Mouse (Mus musculus): ENCODE data around the gene Patz1. TPM values are rescaled to one million over a fixed set of nuclear protein-coding genes. Genes with fewer than 3 reads are reported as not detected.

Gene Patz1
- total RNA-seq, 2 experiments from 2014 or later = 8.3 to 19.4 TPM

DNA sequence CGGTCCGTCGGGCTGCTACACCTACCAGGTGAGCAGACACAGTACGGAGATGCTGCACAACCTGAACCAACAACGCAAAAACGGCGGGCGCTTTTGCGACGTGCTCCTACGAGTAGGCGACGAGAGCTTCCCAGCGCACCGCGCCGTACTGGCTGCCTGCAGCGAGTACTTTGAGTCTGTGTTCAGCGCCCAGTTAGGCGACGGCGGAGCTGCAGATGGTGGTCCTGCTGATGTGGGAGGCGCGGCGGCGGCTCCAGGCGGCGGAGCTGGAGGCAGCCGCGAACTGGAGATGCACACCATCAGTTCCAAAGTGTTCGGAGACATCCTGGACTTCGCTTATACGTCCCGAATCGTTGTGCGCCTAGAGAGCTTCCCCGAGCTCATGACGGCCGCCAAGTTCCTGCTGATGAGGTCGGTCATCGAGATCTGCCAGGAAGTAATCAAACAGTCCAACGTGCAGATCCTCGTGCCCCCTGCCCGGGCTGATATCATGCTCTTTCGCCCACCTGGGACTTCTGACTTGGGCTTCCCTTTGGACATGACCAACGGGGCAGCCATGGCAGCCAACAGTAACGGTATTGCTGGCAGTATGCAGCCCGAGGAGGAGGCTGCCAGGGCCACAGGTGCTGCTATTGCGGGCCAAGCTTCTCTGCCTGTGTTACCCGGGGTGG, 2.1 kb downstream of the Patz1 start:
- peak in 1 of 2 experiments; percentile 46 for DNase-seq
- intact Hi-C loops (cut with DNase I) = no loop called here

DNA sequence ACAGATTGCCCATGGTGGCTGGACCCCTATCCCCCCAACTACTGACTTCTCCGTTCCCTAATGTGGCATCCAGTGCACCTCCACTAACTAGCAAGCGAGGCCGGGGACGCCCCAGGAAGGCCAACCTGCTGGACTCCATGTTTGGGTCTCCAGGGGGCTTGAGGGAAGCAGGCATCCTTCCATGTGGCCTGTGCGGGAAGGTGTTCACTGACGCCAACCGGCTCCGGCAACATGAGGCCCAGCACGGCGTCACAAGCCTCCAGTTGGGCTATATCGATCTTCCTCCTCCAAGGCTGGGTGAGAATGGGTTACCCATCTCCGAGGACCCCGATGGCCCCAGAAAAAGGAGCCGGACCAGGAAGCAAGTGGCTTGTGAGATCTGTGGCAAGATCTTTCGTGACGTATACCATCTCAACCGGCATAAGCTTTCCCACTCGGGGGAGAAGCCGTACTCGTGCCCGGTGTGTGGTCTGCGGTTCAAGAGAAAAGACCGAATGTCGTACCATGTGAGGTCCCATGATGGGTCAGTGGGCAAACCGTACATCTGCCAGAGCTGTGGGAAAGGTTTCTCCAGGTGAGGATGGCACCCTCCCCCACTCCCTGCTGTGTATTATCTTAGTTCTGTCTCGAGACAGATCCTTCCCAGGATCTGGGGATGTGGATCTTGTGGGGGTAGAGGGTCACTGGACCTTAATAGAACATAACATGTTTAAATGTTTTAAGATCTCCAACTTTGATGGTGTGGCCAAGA, 2.8 kb downstream of the Patz1 start:
- intact Hi-C loops (cut with DNase I) = no loop called here

DNA sequence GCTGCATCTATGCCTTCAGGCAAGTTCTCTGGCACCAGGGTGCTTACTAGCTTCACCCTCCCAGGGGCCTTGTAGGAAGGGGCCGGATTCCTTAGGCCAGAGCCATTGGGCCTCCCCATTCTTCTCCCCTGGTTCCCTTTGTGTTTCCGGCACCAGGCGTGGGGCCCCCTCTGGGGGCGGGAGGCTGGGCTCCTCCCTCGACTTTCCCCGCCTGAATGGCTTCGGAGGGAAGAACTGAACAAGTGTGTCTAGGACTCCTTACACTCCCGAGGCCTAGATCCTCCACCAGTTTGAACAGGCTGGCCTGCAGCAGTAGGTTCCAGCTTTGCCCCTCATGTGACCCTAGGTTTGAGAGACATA, 3.4 kb downstream of the Patz1 start:
- no peak for DNase-seq
- intact Hi-C loops (cut with DNase I) = no loop called here

More for the DNA sequence above, 2.8 kb downstream of the Patz1 start:
- DNase-seq = no peak

DNA sequence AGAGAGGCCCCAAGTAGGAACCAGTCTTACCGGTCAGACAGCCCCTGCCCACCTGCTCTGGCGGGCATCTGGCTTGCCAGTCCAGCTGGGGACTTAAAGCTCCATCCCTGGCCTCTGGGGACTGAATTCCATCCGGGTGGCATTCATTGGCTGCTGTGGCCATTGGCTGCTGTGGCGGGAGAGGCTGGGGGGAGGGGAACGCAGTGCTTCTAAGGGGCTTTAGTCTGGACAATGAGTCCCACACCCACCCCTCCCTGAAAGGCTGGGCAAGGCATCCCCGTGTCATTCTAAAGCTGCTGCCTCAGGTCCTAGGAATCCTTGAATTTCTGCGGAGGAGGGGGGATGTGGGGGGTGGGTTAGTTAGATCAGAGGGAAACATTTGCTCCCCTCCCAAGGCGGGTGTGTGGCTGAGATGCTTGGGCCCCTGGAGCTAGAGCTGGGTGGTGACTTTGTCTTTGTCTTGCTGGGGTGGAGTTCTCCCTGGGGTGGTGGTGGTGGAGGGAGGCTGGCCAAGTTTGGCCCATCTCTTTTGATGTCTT, 4.1 kb downstream of the Patz1 start:
- no peak for DNase-seq
- intact Hi-C loops (cut with DNase I) = no loop called here

DNA sequence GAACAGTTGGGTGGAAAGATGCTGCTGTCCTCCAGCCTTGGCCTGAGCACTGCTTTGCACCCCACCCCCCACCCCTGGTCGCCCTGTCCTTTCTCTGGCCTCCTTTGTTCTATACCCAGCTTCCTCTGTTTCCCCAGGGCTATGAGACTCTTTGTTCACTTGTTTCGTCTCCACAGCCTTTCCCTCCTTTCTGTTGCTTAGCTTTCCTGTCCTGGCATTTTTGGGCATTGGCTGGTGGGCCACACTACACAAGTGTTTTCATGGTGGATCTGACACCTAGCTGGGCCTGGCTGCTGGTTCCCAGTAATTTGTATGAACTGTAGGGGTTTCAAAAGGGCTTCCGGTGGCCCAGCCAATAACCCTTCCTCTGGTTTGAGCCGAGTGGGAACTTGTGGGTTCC, 4.7 kb downstream of the Patz1 start:
- intact Hi-C loops (cut with DNase I) = no loop called here
- no peak for DNase-seq

DNA sequence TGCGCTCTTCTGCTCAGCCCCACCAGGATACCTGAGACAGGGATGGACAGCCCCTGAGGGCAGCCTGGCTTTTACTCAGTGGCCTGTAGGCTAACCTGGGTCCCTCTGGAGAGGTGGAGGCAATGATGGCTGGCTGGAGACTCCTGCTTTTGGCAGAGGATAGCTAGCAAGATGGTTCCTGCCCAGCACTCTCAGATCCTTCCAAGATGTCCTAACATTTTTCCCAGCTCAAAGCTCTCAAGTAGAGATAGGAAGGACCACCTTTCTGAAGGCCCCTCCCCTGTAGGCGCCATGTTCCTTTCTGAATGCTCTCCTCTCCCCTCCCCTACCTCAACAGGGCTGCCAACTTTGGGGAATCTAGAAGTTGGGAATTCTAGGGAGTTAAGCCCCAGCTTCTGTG, 6.0 kb downstream of the Patz1 start:
- no peak for DNase-seq
- intact Hi-C loops (cut with DNase I) = no loop called here

DNA sequence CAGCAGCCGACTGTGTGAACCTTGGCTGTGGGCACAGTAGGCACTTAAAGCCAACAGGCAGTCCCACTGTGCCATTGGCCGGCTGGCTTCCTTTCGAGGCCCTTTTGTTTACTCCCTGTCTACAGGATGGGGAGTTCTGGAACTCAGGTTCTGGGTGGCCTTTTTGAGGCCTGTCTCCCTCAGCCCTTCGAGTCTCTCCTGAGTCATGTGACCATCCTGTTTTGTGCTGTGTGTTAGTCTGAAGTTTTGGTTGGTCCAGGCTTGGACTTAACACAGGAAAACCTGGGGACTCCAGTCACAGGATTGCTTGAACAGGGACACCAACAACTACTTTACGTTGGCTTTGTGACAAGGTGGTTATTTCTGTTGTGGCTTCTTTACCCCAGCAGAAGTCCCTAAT, 7.4 kb downstream of the Patz1 start:
- intact Hi-C loops (cut with DNase I) = no loop called here
- DNase-seq = no peak

DNA sequence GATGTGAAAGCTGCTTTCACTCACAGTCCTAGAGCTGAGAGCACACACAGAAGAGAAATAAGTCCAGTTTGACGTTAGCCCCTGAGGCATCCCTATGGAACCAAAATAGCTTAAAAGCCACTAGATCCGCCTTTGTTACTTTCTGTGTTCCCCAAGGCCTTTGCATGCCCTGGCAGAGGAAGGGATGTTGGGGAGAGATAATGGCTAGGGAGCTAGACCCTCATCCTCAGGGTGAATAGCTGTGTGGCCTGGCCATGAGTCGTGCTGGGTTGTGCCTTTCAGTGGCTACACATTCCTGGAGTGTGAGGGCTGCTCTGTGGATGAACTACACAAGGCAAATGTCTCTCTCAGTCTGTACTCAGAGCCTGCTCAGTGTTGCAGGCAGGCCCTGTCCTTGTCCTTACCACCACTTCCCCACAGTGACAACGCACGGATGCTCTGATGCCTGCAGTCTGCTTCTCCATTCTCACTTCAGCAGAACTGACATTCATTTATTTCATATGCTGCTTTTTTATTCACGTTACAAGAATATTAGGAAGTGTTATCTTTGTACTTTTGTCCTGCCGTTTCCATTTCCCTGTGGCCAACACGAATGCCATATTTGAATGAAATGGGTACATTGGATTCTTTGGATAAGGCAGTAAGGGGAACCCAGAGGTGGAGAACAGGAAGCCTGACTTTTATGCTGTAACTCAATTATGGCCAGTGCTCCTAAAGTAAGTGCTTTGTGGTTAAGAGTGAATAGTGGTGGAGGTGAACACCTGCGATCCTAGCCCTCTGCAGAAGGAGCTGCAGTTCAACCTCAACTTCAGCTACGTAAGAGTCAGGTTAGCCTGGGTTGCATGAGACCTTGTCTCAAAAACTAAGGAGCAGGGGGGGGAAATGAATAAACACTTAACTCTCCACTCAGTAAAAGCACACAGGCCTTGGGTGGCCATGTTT, 9.5 kb downstream of the Patz1 start:
- intact Hi-C loops (cut with DNase I) = no loop called here
- DNase-seq = no peak

DNA sequence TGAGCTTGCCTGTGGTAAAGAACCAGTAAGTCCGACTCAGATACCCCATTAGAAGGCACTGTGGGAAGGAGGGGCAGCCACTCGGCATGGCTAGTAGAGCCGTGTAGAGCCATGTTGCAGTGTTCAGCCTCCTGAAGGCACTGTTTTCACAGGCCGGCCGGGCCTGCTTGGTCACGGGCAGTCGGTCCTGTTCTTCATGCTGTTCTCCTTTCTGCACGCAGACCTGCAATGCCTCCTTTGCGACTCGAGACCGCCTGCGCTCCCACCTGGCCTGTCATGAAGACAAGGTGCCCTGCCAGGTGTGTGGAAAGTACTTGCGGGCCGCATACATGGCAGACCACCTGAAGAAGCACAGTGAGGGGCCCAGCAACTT, 10.1 kb downstream of the Patz1 start:
- intact Hi-C loops (cut with DNase I) = no loop called here
- no peak for DNase-seq

DNA sequence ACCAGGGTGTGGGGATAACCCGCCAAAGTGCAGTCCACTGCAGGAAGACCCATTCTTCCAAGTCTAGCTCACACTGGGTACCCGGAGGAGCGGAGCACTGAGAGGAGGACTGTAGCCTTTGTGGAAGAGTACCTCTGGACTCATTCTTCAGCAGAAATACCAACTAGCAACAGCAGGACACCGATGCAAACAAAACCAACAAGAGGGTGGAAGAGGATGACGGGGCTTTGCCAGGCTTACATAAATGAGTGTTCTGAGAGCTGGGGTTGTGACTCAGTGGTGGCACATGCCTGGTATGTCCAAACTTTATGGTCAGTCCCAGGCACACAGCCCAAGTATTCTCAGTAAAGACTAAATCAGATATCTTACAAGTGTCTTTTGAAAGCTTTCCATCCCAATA, 12.4 kb downstream of the Patz1 start:
- DNase-seq = no peak
- intact Hi-C loops (cut with DNase I) = no loop called here

DNA sequence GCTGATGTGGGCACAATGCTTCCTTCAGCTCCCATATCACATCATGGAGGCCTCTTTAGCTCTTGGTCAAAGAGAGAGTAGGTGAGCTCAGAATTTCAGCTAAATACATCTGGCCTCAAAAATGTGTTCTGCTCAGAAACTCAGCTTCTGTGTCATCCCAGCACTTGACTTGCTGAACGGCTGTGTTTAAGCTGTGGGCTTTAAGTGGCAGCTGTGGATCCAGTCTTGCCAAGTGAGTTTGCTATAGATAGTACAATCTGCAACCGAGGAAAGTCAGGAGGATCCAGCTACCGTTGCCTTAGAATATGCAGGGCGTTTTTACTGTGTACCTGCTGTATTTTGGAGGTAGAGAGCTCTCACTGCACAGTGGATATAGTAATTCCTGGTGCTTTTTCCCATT, 13.7 kb downstream of the Patz1 start:
- intact Hi-C loops (cut with DNase I) = no loop called here
- no peak for DNase-seq

DNA sequence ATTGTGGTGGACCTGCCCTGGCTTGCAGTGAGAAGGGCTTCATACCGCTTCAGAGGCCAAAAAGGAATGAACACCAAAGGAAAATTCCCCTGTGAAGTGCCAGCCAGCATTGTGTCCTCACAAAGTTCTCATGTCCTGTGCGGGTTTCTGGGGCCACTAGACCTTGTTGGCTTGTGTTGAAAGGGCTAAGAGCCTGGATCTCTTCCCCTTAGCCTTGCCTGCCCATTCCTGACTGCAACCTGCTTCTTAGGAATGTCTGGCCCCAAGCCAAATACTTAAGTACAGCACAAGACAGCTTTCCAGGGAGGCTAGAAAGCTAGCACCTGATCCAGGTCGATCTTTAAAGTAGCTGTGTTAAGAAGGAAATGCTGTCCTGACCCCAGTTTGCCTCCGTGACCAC, 14.1 kb downstream of the Patz1 start:
- no peak for DNase-seq
- intact Hi-C loops (cut with DNase I) = no loop called here

DNA sequence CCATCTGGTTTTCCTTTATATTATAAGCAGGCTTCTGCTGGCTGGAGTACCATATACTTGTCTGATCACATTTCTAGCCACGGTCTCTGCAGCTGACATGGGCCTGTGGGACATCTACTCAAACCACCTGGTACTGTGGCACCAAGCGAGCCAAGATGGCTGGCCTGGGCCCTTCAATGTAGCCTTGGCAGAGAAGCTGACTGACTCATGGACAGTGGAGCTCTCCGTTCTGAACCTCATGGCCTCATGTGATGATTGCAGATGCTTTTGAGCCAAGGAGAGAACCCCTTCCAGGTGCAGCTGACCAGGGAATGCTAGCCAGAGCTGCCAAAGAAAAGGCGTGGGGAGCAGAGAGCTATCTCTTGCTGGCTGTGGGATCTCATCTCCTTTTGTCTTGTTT, 17.1 kb downstream of the Patz1 start:
- intact Hi-C loops (cut with DNase I) = no loop called here
- no peak for DNase-seq

DNA sequence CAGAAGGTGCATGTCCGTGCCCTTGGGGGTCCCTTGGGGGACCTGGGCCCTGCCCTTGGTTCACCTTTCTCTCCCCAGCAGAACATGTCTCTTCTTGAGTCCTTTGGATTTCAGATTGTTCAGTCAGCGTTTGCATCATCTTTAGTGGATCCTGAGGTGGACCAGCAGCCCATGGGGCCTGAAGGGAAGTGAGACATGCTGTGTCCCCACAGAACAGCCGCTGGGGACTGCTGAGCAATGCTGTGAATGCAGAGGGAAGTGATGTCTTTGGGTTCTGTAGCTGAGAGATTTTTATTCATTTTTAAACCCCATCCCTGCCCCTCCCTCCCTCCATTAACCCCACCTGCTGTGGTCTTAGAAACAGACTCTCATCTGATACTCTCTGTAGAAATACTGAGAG, 19.2 kb downstream of the Patz1 start:
- intact Hi-C loops (cut with DNase I) = no loop called here
- no peak for DNase-seq

DNA sequence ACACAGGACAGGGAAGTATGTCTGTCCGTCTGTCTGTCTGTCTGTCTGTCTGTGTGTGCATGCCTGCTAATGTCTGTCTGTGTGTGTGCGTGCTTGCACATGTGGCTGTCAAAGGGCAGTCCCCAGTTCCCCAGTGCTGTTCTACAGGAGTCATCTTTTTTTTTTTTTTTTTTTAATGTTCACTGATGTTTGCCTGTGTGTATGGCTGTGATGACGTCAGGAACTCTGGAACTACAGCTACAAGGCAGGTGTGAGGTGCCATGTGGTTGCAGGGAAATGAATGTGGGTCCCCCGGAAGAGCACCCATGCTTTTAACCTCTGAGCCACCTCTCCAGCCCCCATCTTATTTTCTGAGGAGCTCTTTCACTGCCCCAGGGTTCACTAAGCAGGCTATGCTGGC, 21.2 kb downstream of the Patz1 start:
- DNase-seq = no peak
- intact Hi-C loops (cut with DNase I) = loop anchor here (5.0 kb wide), 1 partner anchor 43 kb away; the partner anchor contains the start of gene Drg1

DNA sequence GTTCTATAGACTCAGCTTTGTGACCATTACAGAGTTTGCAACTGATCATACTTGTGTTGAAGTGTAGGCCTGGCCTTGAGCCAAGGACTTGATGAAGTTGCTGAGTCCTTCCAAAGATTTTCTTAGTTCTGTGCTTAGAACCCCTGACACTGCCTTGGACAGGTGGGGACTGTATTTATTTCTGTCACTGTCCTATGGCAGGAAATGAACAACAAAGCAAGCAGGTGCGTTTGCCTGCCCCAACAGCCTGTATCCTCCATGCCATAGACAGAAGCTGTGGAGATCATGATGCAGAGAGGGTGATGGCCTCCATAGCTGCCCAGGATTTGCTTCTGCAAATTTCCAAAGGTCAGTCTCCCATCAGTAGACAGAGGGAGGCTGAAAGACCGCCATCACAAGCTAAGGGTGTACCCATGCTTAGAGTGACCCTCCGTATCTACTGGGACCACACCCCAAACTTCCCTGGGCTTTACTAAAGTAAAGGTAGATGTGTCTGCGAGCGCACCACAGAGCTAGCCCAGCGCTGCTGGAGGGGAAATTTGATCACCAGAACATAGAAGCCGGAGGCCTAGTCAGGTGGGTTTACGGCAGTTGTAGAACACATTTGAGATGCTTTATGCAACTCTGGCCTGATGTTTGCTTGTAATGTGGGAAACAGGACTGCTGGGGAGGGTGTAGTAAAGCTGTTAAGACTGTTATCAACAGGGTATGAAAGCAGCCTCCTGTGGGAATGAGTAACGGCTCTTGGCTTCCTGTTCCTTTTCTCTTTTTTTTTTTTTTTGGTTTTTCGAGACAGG, 22.3 kb downstream of the Patz1 start:
- intact Hi-C loops (cut with DNase I) = loop anchor here (5.0 kb wide), 1 partner anchor 44 kb away; the partner anchor contains the start of gene Drg1
- no peak for DNase-seq

DNA sequence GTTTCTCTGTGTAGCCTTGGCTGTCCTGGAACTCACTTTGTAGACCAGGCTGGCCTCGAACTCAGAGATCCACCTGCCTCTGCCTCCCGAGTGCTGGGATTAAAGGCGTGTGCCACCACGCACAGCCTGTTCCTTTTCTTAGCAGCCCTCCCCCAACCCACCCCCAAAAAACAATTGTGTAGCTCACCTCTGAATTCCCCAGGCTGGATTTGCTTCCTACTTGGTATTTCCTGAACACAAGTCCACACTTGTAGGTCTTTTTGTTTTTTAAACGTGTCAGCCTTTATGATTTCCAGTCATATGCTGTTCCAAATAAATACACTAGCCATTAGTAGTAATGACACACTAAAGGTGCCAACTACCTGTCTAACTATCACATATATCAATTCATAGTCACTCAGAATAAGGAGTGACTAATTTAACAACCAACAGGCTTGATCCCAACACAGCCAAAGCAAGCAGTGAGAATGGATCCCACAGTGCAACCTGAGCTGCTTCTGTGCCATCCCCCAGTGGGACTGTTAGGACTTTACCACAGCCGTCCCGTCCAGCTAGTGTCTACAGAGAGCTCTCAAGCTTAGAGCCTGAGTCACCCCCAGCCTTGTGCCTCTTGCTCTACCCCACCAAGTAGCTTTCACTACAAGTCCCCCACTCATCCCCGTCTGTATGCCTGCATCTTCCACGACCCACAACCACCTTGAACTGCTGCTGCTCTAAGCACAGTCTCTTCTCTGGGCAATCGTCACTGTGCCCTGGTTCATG, 23.1 kb downstream of the Patz1 start:
- no peak for DNase-seq

DNA sequence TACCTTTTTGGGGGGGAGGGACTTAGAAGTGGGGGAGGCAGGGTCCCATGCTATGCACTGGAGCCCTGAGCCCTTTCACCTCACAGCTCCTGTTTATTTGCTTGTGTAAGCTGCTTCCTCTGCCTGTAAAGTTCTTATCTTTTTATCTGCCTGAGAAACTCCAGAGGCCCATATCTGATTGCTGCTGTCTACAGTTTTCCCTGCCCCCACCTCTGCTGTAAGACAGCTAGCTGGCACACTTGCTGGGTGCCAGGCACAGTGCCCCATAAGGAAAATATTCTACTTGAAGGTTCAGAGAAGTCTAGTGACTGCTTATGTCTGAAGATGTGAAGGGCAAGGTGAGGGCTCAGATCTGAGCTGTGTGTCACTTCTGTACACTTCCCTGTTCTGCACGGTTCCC, 24.6 kb downstream of the Patz1 start:
- intact Hi-C loops (cut with DNase I) = loop anchor here (5.0 kb wide), 1 partner anchor 46 kb away; the partner anchor contains the start of gene Drg1
- DNase-seq = no peak

More for the DNA sequence above, 23.1 kb downstream of the Patz1 start:
- intact Hi-C loops (cut with DNase I) = loop anchor here (5.0 kb wide), 1 partner anchor 44 kb away; the partner anchor contains the start of gene Drg1

DNA sequence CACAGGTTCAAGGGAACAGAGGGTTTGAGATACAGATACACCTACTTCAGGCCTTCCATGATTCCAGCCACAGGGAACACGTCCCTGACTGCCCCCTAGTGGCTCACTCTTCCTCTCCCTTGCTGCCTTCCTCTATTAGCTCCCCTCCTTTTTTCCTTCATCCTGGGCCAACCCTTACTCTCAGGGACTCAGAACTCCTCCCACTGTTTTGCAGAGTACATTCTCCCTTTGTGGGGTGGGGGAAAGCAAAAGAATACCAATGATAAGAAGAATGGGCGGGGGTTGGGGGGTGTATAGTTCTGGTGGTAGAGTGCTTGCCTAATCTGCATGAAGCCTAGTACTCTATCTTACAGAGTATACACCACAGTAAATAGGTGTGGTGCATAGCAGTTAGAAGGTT, 25.5 kb downstream of the Patz1 start:
- intact Hi-C loops (cut with DNase I) = loop anchor here (5.0 kb wide), 1 partner anchor 47 kb away; the partner anchor contains the start of gene Drg1

More for the DNA sequence above, 25.5 kb downstream of the Patz1 start:
- DNase-seq = peak in 1 of 2 experiments; percentile 53

Data from gastrocnemius, postnatal 36 days (tissue).